Mouse (Mus musculus) stomach, postnatal 0 days (tissue): ENCODE measurements around the gene Lrrc25.

Experiments used
- CTCF ChIP-seq: IDR thresholded peaks from 2 replicates; pipeline ENCODE4 v1.5.1; 2016; ENCODE audit warnings: antibody characterized with exemption, low read depth, mild to moderate bottlenecking, moderate library complexity
- EP300 ChIP-seq: optimal IDR thresholded peaks from 2 replicates; pipeline ENCODE3; 2016; ENCODE audit warnings: antibody characterized with exemption

GRCm38 (mm10) chr8:70601271-70601649 is 14.7 kb upstream of the Lrrc25 start:
- TF ChIP-seq CTCF (no peak), EP300 (no peak)
